Mouse (Mus musculus) gastrocnemius, postnatal 4 days (tissue): ENCODE results near the gene Il12b. TPM values are rescaled to one million over a fixed set of nuclear protein-coding genes. Genes with fewer than 3 reads are reported as not detected.

Experiments
- DNase-seq, 2 experiments: peaks; one replicate each; pipeline ENCODE4 v3.0.0; 2021 to 2022; ENCODE audit warnings: low spot score in 2 of 2, mixed read lengths in 2 of 2
- long read RNA-seq, 2 experiments: library from polyadenylated mRNA; stranded (forward); transcript quantifications; one replicate each; pipeline ENCODE4 v2.0.0; 2021
- total RNA-seq, 2 experiments: library from RNA; stranded (reverse); gene quantifications; 2 replicates each; pipeline ENCODE4 v1.2.3; 2021

Il12b gene
- total RNA-seq = not detected
- long read RNA-seq, experiment 1 = 0 reads
- long read RNA-seq, experiment 2 = 0 reads

DNA sequence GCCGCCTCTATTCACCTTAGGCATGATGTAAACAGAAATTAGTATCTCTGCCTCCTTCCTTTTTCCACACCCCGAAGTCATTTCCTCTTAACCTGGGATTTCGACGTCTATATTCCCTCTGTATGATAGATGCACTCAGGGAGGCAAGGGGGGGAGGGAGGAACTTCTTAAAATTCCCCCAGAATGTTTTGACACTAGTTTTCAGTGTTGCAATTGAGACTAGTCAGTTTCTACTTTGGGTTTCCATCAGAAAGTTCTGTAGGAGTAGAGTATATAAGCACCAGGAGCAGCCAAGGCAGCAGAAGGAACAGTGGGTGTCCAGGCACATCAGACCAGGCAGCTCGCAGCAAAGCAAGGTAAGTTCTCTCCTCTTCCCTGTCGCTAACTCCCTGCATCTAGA, at the start of gene Il12b:
Gene Il12b, plus strand, starts transcription at position 301 of the 400 bp plus-strand sequence.
- DNase-seq = no peak

DNA sequence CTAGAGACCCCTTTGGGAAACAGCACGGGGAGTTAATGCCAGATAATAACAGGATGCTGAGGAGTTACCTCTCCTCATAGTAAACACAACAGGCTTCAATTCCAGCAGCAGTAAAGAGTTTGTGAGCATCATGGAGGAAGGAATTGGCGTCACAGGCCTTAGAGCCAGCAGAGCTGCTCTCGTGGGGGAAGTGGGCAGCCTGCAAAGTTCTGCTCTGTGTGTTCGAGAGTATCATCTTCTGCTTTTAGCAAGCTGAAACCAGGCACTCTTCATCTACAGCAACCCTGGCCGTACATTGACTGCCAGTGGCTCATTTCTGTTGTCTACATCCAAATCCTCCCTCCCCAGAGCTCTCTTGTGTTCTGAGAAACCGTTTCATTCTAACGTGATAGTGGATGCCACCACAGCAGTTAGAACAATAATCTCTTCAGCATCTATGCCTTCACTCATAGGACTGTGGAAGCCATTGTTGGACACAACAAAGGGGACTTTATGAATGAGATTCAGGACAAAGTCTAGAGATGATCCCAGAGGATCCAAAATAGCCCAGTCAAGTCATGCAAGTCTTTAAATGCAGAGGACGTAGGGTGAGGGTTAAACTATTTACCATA, 44.9 kb upstream of the Il12b start:
- DNase-seq = no peak

DNA sequence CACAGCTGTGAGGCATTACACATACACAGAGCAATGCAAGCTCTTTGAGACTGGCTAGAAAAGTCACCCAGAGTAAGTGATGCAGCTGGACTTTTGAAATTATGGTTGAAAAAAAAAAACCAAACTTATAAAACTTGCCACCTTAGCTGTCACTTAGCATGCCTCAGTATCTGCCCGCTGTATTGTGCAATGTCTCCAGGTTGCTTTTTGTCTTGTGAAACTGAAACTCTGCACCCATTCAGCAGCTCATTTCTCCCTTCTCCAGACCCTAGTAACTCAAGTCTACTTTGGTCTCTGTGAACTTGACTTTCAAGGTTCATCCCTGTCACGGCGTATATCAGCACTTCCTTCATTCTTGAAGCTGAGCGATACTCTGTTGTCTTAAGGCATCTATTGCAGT, 43.7 kb upstream of the Il12b start:
- DNase-seq = no peak

DNA sequence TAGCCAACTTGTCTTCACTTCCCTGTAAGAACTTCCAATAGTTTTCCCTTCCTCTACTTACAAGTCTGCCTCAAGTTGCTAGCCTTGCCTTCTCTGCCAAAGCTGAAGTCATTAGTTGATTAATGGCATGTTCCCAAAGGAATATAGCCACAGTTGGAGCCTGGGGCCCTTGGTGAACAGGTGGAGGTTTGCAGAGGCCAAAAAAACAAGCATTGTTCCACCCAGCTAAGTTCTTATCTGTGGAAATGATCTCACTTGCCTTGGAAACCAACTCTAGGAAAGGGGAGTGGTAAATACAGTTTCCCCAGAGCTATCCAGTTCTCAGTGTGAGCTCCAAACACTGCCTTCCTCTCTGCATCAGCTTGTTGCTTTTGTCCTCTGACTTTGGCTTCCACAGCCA, 35.3 kb upstream of the Il12b start:
- DNase-seq = no peak

DNA sequence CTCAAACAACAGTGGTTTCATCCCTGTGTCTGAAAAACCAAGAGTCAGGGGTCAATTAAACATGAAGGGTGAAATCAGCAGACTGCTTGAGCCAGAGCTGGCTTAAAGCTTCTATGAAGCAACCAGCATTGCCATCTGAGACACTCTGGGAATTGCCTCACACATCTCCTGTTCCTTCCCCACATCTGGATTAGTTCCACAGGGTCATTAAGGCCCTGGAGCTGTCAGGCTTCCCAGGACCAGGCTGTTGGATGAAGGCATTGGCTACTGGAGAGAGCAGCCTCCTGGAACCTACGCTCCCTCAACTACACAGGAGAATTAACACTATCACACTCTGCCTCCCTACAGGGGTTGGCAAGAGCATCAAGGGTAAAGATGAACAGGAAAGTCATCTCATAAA, 32.2 kb upstream of the Il12b start:
- no peak for DNase-seq

DNA sequence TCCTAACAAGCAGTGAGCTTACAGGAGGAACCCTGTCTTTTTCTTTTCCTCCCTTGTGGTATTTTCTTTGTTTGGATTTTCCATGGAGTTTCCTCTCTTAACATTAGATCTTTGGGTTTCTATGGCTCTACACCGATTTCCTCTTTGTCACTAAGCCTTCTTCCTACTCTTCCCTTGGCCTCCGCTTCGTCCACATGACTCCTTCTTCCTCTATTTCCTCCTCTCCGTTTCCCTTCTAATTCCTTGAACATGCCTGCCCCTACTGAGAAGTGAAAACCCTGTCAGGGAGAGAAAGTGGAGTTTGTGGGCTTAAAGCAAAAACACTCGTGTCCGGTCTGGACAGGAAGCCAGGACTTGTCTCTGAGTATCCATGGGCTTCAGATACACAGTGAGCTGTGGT, 27.0 kb upstream of the Il12b start:
- no peak for DNase-seq

DNA sequence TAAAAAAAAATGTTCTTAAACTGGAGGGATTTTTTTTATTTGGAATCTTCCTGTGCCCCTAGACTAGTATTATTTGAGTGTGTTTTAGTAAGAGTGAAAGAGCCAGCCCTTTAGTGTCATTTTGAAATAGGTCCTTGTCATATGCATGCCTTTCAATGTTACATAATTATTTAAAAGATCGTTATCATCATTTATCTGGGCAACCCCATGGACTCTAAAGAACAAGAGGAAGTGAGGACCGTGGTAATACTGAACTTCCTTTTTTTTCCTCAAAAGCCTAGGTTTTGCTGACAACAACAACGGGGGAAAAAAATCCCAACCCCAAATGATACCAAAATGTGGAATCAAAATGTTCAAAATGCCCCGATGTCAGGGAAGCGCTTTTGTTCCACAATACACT, 22.0 kb upstream of the Il12b start:
- DNase-seq = no peak

DNA sequence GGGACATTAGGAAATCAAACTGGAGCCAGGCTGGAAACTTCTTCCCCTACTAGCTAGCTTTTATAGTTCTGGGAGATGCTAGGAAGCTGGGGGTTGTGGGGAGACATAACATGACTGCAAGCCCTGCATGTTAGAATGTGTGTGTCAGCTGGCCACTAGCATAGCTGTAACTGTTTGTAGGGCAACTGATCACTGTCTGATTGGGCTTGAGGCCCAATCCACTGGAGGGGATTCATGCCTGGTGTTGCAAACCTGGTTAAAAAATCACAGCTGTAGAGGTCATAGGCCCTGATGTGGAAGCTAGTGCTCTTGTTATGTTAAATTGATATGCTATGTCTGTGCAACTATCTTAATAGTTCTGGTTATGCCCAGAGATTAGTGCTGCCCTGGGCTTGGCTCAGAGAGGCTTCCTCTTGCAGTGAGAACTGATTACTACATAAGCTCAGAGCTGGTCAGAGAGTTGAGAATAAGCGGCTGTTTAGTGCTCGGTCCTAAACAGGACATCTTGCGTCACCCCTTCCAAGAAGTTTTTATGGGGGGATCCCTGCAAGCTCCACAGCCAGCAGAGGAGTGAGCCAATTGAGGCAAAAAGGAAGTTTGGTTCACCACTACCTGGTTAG, 19.3 kb upstream of the Il12b start:
- no peak for DNase-seq

DNA sequence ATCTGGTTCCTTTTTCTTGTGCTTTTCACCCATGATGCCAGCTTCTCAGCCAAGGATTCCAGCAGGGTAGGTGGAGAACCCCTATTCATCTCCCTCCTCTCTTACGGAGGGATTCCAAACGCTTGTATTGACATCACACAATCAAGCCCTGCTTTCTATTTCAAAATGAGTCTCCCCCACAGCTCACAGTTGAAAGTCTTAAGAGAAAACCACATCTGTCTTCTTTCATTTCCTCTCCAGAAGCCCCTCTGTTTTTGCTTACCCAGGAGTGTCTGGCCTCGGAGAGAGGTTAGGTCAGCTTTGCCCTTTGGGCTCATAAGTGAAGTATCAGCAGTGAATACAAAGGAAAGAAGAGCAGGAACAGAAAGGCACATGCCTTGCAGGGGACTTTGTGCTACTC, 17.7 kb upstream of the Il12b start:
- no peak for DNase-seq

DNA sequence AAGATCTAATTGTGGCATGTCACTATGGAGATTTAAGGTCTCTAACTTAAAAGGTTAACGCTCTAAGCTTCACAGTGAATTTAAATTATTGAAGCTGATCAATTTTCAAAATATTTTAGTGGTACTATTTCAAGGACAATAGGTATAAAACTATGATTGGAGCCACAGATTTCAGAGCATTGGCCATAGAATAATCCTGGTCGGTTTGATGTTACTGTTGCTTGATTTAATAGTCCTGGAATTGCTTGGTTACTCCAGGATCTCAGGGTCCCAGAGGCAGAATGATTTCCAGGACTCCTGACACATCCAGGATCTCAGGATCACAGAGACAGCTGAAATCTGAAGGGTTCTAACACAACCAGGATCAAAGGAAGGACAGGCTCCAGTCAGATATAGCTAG, 12.8 kb upstream of the Il12b start:
- DNase-seq = no peak

DNA sequence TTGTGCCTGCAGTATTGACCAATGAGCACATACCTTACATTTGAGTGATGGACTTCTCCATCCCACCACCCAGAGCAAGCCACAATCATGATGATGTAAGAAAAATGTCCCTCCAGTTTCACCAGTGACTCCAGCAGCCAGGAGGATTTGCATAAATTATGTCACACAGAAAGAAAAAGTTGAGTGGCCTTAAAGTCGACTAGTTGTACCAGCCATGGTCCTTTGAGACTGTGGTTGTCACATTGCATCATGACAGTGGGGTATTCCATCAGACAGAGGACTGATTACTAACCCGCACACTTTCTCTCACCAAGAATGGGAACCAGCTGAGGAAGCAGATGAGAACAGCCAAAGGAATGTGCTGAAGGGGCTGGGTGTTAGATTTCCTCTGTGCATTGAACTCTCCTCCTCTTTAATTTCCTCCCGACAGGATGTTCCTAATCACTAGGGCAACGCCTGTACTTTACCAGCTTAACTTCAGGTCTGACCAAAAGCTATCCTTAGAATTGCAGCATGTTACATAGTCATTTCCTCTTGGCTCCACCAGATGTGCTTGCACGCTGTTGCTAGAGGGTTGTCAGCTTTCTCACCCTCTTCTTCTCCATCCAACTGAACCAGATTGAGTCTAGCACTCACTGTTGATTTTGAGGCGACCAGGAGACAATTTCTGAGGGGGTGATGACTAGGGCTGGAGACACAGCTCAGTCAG, 9.7 kb upstream of the Il12b start:
- no peak for DNase-seq

DNA sequence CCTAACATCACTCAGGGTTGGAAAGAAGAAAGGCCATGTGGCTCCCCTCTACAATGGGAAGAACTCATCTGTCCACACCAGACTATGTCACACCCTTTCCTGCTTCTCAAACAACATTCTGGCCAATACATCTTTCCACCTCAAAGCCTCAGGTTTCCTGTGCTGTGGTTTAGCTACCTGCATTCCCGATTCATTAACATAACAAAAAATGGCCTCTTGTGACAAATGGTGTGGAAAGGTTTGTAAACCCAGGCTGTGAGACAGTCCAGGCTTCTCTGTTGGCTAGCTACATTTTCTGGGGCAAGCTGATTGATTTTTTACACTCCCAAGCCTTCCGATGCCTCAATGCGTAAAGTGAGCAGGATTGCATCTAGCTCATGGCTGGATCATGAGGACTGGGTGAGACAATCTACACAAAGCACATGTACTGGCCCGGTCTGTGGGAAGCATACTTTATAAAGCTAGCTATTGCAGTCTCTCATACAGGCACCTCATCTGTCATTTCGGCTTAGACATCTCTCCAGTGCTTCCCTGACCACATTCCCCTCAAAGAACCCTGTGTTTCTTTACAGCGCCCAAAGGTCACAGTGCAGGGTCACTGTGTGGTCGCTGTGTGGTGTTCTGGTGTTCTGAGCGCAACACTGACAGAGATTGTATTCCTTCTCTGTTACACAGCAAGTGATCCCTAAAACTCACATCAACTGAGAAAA, 6.6 kb upstream of the Il12b start:
- DNase-seq = no peak

DNA sequence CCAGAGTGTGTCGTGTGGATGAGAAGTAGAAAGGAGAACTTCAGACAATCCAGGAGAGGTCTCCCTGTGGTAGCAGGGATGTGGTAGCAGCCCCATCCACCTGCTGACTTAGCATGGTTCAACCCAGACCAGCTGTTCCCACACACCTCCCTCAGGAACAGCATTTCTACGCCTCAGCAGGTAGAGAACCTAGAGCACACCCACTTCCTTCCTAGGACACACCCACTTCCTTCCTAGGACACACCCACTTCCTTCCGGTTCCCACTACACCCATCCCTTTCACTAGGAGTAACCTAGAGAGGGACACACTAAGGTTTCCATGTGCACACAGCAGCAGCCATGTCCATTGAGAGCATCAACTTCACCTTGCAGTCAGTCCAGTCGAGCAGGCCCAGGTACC, 4.5 kb upstream of the Il12b start:
- DNase-seq = no peak

DNA sequence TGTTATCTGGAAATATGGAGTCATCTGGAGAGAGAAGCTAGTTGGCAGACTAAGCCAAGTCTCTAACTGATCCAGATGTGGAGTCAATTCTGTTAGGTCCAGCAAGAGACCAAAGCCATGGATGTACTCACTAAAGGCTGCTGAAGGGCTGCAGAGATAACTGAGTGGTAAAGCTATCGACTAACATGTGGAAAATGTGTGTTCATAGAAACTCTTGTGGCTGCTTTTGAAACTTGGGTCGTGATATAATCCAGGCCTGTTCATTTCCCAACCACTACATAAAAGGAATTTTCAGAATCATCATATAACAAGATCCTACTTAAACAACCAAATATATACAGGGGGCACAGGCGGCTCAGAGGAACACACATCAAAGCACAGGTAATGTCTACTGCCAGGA, 2.3 kb upstream of the Il12b start:
- DNase-seq = no peak

DNA sequence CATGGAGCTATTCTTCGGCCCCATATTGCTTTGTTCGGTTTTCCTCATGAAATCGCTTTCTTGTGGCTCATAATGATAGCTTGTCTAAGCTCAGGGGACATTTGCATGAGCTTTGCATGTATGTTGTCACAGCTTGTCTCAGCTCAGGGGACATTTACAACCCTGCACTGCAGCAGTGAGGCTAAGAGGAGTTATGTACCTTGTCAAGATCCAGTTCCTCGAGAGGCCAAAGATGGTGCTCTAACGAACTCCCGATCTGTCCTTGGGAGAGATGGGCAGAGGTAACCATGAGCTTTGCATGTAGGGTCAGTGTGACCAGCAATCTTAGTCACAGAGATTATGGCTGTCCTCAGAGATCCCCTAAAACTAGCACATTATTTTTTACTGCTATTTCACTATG, 1.5 kb upstream of the Il12b start:
- no peak for DNase-seq

DNA sequence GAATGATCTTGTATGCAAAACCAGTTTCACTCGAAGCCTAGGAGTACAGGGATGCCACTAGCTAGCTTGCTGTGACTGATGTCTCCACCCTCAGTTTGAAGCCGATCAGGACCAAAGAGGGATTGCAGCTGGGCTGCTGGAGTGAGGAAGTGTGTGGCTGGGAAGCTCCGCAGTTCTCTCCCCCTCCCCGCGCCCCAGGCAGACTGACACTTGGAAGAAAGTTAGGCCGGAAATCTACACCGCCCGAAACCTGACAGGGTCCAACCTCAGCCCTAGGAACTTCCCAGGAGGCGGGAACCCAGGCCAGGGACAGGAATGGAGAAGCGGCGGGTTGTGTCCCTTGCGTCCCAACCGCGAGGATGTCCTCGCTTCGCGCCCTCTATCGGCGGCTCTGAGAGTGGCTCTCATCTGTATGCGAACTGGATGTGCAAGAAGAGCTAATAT, 1.1 kb upstream of the Il12b start:
- peak; percentile 53 to 82 for DNase-seq

DNA sequence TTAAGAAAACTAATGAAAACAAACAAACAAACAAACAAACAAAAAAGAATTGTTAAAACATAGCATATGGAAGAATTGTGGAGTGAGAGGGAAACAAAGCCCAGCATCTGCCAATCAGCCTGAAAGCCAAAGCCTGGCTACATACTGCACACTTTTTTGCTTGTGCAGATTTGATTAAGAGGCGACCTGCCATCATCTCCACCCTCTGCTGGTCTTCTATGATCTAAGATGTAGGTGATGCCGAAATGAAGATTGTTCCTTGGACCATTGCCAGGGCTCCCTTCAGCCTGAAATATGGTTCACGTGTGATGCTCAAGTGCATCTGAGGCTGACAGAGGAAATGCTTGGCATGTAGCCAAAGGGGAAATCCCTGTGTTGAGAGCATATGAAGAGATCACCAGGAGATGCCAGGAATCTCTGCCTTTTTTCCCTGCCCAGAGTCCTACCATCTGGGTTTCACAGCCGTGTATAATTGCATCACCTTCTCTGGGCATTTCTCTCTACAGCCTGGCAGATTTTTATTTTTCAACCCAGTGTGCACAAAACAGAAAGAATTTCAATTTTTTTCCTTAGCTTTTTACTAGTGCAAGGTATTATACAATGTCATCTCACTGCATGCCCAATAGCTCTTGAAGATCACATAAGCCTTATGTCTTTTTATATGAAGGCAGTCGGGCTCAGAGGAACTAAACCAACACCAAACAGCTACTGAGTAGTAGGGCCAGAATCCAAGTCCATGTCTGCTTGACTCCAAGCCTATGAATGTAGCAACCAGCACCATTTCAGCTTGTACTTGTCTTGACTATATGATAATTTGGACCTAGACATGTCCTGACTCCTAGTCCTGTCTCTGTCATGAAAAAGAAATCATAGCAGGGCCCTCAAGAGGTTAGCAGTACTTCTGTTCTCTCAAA, 2.0 kb downstream of the Il12b start:
- DNase-seq = no peak

DNA sequence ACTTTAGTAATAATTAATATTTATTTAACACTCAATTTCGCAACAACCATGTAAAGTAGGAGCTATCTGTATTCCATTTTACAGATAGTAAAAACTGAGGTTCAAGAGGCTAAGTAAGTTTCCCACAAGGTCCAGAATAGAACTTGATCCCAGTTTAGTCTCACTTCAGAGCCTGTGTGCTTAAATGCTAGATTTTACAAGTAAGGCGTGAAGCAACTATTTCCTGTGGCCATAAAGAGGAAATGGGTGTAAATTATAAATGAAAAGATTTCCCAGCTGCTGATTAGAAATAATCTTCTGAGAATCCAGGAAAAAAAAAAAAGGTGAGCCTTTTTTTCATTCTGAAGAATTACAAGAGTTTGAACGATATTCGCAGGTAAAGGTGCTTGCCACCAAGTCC, 5.2 kb downstream of the Il12b start:
- no peak for DNase-seq

DNA sequence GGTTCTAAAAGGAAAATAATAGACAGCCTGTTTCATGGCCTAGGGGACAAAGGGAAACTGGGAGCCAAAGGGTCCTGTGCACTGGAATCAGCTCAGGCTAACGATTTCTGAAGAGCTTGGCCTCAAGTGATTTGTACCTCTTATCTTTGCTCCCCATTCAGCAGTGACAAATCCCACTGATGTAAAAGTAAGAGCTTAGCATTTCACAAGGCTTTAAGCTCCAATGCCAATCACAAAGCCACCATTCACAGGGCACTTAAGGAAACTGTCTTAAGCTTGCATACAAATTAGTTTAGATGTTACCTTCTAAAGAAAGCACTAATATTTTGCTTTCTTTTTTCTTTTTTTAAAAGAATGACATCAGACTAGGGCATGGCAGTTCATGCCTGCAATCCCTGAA, 6.1 kb downstream of the Il12b start:
- DNase-seq = no peak

DNA sequence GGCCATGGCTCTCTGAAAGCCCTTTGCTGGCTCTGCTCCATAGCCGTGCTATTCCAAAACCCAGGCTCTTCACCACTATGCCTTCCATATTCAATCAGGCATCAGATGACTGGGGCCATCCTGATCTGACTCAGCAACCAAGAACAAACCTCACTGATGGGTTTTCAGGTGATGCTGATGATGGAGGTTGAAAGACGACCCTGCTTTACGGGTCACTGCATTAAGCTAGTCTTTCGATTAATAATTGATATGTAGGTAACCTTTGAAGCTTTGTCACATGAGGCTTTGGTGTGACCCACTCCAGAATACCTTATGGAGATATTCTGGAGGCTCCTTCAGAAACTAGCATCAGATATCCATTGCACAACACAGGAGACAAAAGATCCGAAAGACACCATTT, 6.6 kb downstream of the Il12b start:
- DNase-seq = no peak

DNA sequence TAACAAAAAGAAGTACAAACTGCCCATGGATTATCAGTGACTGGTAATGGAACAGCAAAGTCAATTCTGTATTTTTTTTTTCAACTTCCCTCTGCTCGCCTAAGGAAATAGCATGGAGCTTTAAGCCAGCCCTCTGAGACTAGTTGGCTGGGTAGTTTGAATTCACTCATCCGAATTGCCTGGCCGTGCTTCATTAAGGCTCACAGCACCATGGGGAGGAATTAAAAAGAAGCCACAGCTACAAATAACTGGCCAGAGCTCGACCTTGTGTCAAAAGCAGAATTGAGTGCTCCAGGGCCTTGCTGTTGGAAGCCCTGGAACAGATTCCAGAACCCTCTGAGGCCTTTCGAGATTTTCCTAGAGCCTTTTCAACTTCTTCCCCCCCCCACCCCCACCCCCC, 8.8 kb downstream of the Il12b start:
- DNase-seq = no peak
